8 mouse cellular contexts compared by ENCODE assay signal in the genomic region with DNA sequence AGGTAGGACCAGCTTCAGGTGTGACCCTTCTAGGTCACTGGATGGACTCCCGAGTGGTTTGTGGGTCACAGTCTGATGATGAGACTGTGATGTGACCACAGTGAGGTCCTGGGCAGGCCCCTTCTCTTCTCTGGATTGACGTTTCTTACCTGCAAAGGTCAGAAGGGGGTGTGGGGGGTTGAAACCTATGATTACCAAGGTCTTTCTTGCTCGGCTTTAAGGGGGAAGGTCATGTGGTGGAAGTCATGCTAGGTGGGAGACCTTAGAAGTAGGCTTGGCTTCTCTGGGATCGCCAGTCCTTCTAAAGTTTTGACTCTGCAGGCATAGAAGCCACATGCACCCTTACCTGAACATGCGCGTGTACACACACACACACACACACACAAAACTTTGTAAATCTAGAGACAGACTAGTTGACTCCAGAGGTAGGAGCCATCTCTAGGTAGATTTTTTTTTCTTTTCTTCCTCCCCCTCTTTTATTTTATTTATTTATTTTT. TPM values are rescaled to one million over a fixed set of nuclear protein-coding genes. Genes with fewer than 3 reads are reported as not detected.
A peak's percentile ranks its signal among the peaks of the same experiment; 100 is the strongest.
DNase-seq lines count a peak whose midpoint lies in the region; ATAC-seq and TF ChIP-seq lines count a peak whose summit lies in the region.

No protein-coding gene starts in this region.

- TF ChIP-seq EP300 in MEL (IDR thresholded peaks at IDR 0.05; ENCODE audit: low read depth in 1 of 2, low read length in 2 of 2) = no peak

- TF ChIP-seq RAD21 in MEL (IDR thresholded peaks at IDR 0.05; ENCODE audit: low read depth, low read length) = no peak

- peak overlapping the region; percentile 5 for H3K9ac ChIP-seq in MEL (ENCODE audit: control insufficient read depth, low read depth, low read length, poor library complexity, severe bottlenecking)
- H3K9ac ChIP-seq in hindbrain, embryonic 15.5 days = no peak overlapping the region
- H3K9ac ChIP-seq in midbrain, embryonic 15.5 days = no peak overlapping the region

- WGBS in kidney, adult 2 months = 36% methylated on average over 6 of the region's 6 CpGs
- 43% methylated on average over 6 of the region's 6 CpGs for WGBS in hindbrain, embryonic 15.5 days
- 46% methylated on average over 6 of the region's 6 CpGs for WGBS in midbrain, embryonic 15.5 days

- no peak for TF ChIP-seq CTCF in kidney, adult 2 months (conservative IDR thresholded peaks at IDR 0.05; ENCODE audit: insufficient read depth, insufficient read length, low read depth, low read length)
- TF ChIP-seq CTCF in MEL (IDR thresholded peaks at IDR 0.05 in 2 of 3, conservative IDR thresholded peaks at IDR 0.05 in 1 of 3; ENCODE audit: control insufficient read depth in 1 of 3, insufficient read depth in 1 of 3, low read depth in 2 of 3, low read length in 3 of 3, poor library complexity in 1 of 3, severe bottlenecking in 1 of 3) = no peak

- H3K9me3 ChIP-seq in MEL (replicated peaks; ENCODE audit: insufficient read depth, low read length) = no peaks in the 10 kb centered on the region
- no peaks in the 10 kb centered on the region for H3K9me3 ChIP-seq in hindbrain, embryonic 15.5 days
- H3K9me3 ChIP-seq in midbrain, embryonic 15.5 days = no peaks in the 10 kb centered on the region

- H3K27ac ChIP-seq in kidney, adult 2 months (ENCODE audit: insufficient read depth, low read depth, low read length) = peak overlapping the region; percentile 86
- 0 out of 2 replicates have a peak overlapping the region, but pooled peaks have one; percentile 5 for H3K27ac ChIP-seq in MEL (ENCODE audit: control insufficient read depth, low read depth, low read length)
- no peak overlapping the region for H3K27ac ChIP-seq in hindbrain, embryonic 15.5 days (replicated peaks)
- no peak overlapping the region for H3K27ac ChIP-seq in midbrain, embryonic 15.5 days

- no peaks in the 10 kb centered on the region for H3K27me3 ChIP-seq in kidney, adult 2 months (replicated peaks; ENCODE audit: control insufficient read depth, insufficient read depth, low read length)
- H3K27me3 ChIP-seq in MEL (ENCODE audit: control insufficient read depth in 1 of 2, insufficient read depth in 2 of 2, low read length in 2 of 2) = peaks cover 0 to under 1% of the 10 kb centered on the region in 2 experiments; a peak in 2 of 4 replicates
- peaks cover 32% of the 10 kb centered on the region for H3K27me3 ChIP-seq in hindbrain, embryonic 15.5 days
- peaks cover 28% of the 10 kb centered on the region for H3K27me3 ChIP-seq in midbrain, embryonic 15.5 days (replicated peaks)

- H3K4me1 ChIP-seq in kidney, adult 2 months (ENCODE audit: control insufficient read depth, insufficient read depth, low read length) = peaks cover 24% of the 10 kb centered on the region
- H3K4me1 ChIP-seq in MEL (ENCODE audit: control insufficient read depth in 1 of 2, insufficient read depth in 2 of 2, low read length in 2 of 2) = peaks cover 3 to 25% of the 10 kb centered on the region in 2 experiments
- peaks cover 9% of the 10 kb centered on the region; the same call in 1 of the 2 replicates for H3K4me1 ChIP-seq in hindbrain, embryonic 15.5 days (replicated peaks)
- H3K4me1 ChIP-seq in midbrain, embryonic 15.5 days = 0 out of 2 replicates have a peak, but pooled peaks cover 5% of the 10 kb centered on the region

- H3K4me3 ChIP-seq in kidney, adult 2 months (ENCODE audit: insufficient read depth, low read depth, low read length) = peak overlapping the region; percentile 33
- peak overlapping the region; percentile 24 to 83; a peak in 3 of 4 replicates for H3K4me3 ChIP-seq in MEL (ENCODE audit: control insufficient read depth in 1 of 2, insufficient read depth in 1 of 2, low read depth in 2 of 2, low read length in 2 of 2)
- peak overlapping the region; percentile 45 for H3K4me3 ChIP-seq in hindbrain, embryonic 15.5 days
- H3K4me3 ChIP-seq in midbrain, embryonic 15.5 days = peak overlapping the region; percentile 47

- H3K4me2 ChIP-seq in hindbrain, embryonic 15.5 days = peak overlapping the region; percentile 64
- H3K4me2 ChIP-seq in midbrain, embryonic 15.5 days = peak overlapping the region; percentile 67

- no peak for TF ChIP-seq POLR2A in kidney, adult 2 months (IDR thresholded peaks at IDR 0.05; ENCODE audit: low read depth, low read length)
- no peak for TF ChIP-seq POLR2A in MEL (IDR thresholded peaks at IDR 0.05; ENCODE audit: control insufficient read depth in 1 of 2, insufficient read depth in 1 of 2, low read depth in 1 of 2, low read length in 2 of 2, poor library complexity in 1 of 2)

- DNase-seq in kidney, adult 2 months = no peak
- DNase-seq in kidney, adult 9 months = no peak
- DNase-seq in MEL (ENCODE audit: low read depth, low spot score) = no peak
- no peak for DNase-seq in cerebellum, postnatal 36 days
- DNase-seq in cerebellum, postnatal 14 days = no peak
- no peak for DNase-seq in embryo, embryonic 10.5 days (ENCODE audit: low spot score)

- ATAC-seq in hindbrain, embryonic 15.5 days (ENCODE audit: low FRiP score, low read depth) = no peak
- ATAC-seq in midbrain, embryonic 15.5 days (replicated peaks) = no peak

- no peaks in the 10 kb centered on the region for H3K36me3 ChIP-seq in kidney, adult 2 months (ENCODE audit: control insufficient read depth, insufficient read depth, low read length)
- peaks cover 4 to 8% of the 10 kb centered on the region in 2 experiments; a peak in 3 of 4 replicates for H3K36me3 ChIP-seq in MEL (ENCODE audit: control insufficient read depth in 1 of 2, insufficient read depth in 2 of 2, low read length in 2 of 2)
- no peaks in the 10 kb centered on the region for H3K36me3 ChIP-seq in hindbrain, embryonic 15.5 days
- no peaks in the 10 kb centered on the region for H3K36me3 ChIP-seq in midbrain, embryonic 15.5 days (replicated peaks)

- H3K79me2 ChIP-seq in MEL (ENCODE audit: control insufficient read depth, insufficient read depth, low read length, poor library complexity) = peaks cover 15% of the 10 kb centered on the region

TF ChIP-seq in MEL, 35 proteins besides CTCF, POLR2A, EP300 and RAD21:
- TF ChIP-seq ETS1 (IDR thresholded peaks at IDR 0.05; ENCODE audit: low read depth, low read length) (no peak), SIN3A (IDR thresholded peaks at IDR 0.05; ENCODE audit: low read length) (0 out of 2 replicates have a peak, but pooled peaks have one; percentile 4)

RNA-seq across cellular contexts. Expression of gene Stat5a, which starts 0.5 kb away (rescaled TPM):
- polyA plus RNA-seq in kidney, adult 2 months (2012; rRNA removed) = 15.8 and 16.6 TPM in 2 replicates
- 54.2 and 59.0 TPM in 2 replicates for total RNA-seq in MEL (2012; rRNA removed)
- polyA plus RNA-seq in MEL (2012; ENCODE audit: insufficient read depth in 1 of 2, insufficient read length in 2 of 2, low read depth in 1 of 2, low replicate concordance in 2 of 2, missing spikeins in 1 of 2) = 10 to 100 TPM in 1 of 2 experiments, not detected in 1; 86.8 TPM
- polyA plus RNA-seq in hindbrain, embryonic 15.5 days (2015; fragmentation: Nextera tagmentation; extraction: Ambion mirVana) = 2.1 TPM in 2 replicates
- polyA plus RNA-seq in midbrain, embryonic 15.5 days (2015; fragmentation: Nextera tagmentation; extraction: Ambion mirVana) = 1.7 and 2.3 TPM in 2 replicates

RNA-seq across cellular contexts. Expression of gene Stat5b, which starts 9.1 kb away (rescaled TPM):
- 23.2 and 24.0 TPM in 2 replicates for polyA plus RNA-seq in kidney, adult 2 months (2012; rRNA removed)
- total RNA-seq in MEL (2012; rRNA removed) = 28.7 and 29.3 TPM in 2 replicates
- polyA plus RNA-seq in MEL (2012; ENCODE audit: insufficient read depth in 1 of 2, insufficient read length in 2 of 2, low read depth in 1 of 2, low replicate concordance in 2 of 2, missing spikeins in 1 of 2) = 10 to 100 TPM; 32.3 to 37.0 TPM
- 16.4 and 20.3 TPM in 2 replicates for polyA plus RNA-seq in hindbrain, embryonic 15.5 days (2015; fragmentation: Nextera tagmentation; extraction: Ambion mirVana)
- 20.4 and 20.5 TPM in 2 replicates for polyA plus RNA-seq in midbrain, embryonic 15.5 days (2015; fragmentation: Nextera tagmentation; extraction: Ambion mirVana)

Comparison
In these comparisons a context has a peak if more than half of its experiments do, and no peak if none do; other contexts are left out.
1. H3K27ac ChIP-seq: peak in kidney, adult 2 months (single experiment) and MEL (single experiment); none in hindbrain, embryonic 15.5 days (single experiment) and midbrain, embryonic 15.5 days (single experiment).
2. Peak in every context shown above with its lines, with median percentiles within 50 percentile points of each other: H3K4me3 ChIP-seq.